Comparison of ENCODE assay signal across 8 mouse cellular contexts in the genomic region with DNA sequence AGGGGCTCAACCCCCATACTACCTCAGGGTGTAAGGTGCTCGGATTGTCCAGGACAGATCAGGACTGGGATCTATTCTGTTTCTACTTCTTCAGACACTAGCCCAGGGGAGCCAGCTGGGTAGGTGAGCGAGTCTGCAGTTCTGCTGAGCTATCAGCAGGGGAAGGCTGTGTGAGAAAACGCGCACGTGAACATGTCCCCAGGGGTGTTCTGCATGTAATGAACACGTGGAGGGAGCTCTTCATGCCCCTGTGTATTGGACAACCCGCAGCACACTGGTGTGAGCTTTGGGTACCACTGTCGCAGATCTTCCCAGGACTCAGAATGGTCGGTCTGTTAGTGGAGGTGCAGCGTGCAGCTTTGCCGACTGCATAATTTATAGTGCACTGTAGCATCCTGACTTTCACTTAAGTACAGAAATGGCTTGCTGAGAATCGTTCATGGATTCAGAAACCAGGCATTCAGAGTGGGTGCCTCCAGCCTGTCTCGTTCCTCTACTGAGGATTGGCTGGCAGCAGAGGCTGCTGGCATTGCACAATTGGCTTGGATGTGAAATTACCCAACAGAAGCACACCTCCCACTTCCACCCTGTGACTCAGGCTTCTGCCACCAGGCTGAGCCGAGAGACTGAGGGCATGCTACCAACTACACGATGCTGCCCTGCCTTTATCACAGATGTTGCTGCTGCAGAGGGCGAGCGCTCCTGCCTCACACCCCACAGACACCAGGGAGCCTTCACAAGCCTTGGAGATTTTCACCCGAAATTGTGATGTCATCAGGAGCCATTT. TPM values are rescaled to one million over a fixed set of nuclear protein-coding genes. Genes with fewer than 3 reads are reported as not detected.
A peak's percentile ranks its signal among the peaks of the same experiment; 100 is the strongest.
DNase-seq lines count a peak whose midpoint lies in the region; TF ChIP-seq lines count a peak whose summit lies in the region.
"Had no signal": no experiment of that assay in that cellular context is flagged by ENCODE, and none has a peak within 500 bp of the region (broad histone marks: within the 10 kb centered on the region; RNA-seq: fewer than 3 reads in every experiment).

No protein-coding gene starts in this region.

- no peak for TF ChIP-seq POLR2A in lung, adult 2 months (IDR thresholded peaks at IDR 0.05; ENCODE audit: borderline replicate concordance, extremely low read depth, low read depth, low read length)
- TF ChIP-seq POLR2A in thymus, adult 2 months (IDR thresholded peaks at IDR 0.05; ENCODE audit: control insufficient read depth, extremely low read depth, insufficient read depth, low read length, poor library complexity), result no peak

- TF ChIP-seq CTCF in lung, adult 2 months (IDR thresholded peaks at IDR 0.05; ENCODE audit: insufficient read depth, low read length), result peak; percentile 28; the same call in 1 of the 2 replicates
- TF ChIP-seq CTCF in thymus, adult 2 months (IDR thresholded peaks at IDR 0.05; ENCODE audit: borderline replicate concordance, control insufficient read depth, extremely low read depth, insufficient read depth, low read length, poor library complexity), result no peak

- peak; percentile 80 for DNase-seq in NIH3T3 (ENCODE audit: low read depth)
- DNase-seq in brain, adult 2 months (ENCODE audit: low read depth, low spot score), result peak; percentile 99
- DNase-seq in frontal cortex, postnatal 25 days (ENCODE audit: low spot score in 2 of 2), result peak; percentile 60 to 74
- DNase-seq in lung, adult 2 months, result no peak
- DNase-seq in skeletal muscle tissue, adult 2 months (ENCODE audit: low read depth, low spot score), result peak; percentile 12
- DNase-seq in ovary, adult 18-20 months (ENCODE audit: low spot score), result no peak
- no peak for DNase-seq in thymus, adult 2 months

- H3K4me3 ChIP-seq in lung, adult 2 months (replicated peaks; ENCODE audit: extremely low read depth, low read depth, low read length), result no peak overlapping the region
- no peak overlapping the region for H3K4me3 ChIP-seq in thymus, adult 2 months (ENCODE audit: control insufficient read depth, insufficient read depth, low read length)
- H3K4me3 ChIP-seq: limb, embryonic 13.5 days had no signal

- H3K36me3 ChIP-seq in thymus, adult 2 months (ENCODE audit: control insufficient read depth, insufficient read depth, low read length), result no peaks in the 10 kb centered on the region

- no peaks in the 10 kb centered on the region for H3K4me1 ChIP-seq in lung, adult 2 months (ENCODE audit: control insufficient read depth, insufficient read depth, low read length)
- no peaks in the 10 kb centered on the region for H3K4me1 ChIP-seq in thymus, adult 2 months (replicated peaks; ENCODE audit: control insufficient read depth, insufficient read depth, low read length)

- 72% methylated on average over 18 of the region's 18 CpGs for WGBS in lung, adult 2 months
- 83% methylated on average over 18 of the region's 18 CpGs for WGBS in thymus, adult 2 months

- no peak overlapping the region for H3K27ac ChIP-seq in thymus, adult 2 months (ENCODE audit: control insufficient read depth, insufficient read depth, low read length)
- H3K27ac ChIP-seq: limb, embryonic 13.5 days had no signal

- no peaks in the 10 kb centered on the region for H3K27me3 ChIP-seq in thymus, adult 2 months (ENCODE audit: control insufficient read depth, insufficient read depth, low read length)
- H3K27me3 ChIP-seq: limb, embryonic 13.5 days had no signal

RNA-seq across cellular contexts. Expression of gene F7, which starts 42.0 kb away (rescaled TPM):
- polyA plus RNA-seq in lung, adult 2 months (2012; rRNA removed), result 8.5 and 27.2 TPM in 2 replicates
- 0.22 and 0.52 TPM in 2 replicates for polyA plus RNA-seq in thymus, adult 2 months (2012; rRNA removed)
- polyA plus RNA-seq: limb, embryonic 13.5 days had no signal

RNA-seq across cellular contexts. Expression of gene F10, which starts 53.2 kb away (rescaled TPM):
- 6.0 and 18.5 TPM in 2 replicates for polyA plus RNA-seq in lung, adult 2 months (2012; rRNA removed)
- polyA plus RNA-seq in thymus, adult 2 months (2012; rRNA removed), result 1.3 and 1.8 TPM in 2 replicates

Comparison
In these comparisons a context has a peak if more than half of its experiments do, and no peak if none do; other contexts are left out.
1. DNase-seq: peak in NIH3T3 (single experiment), brain, adult 2 months (single experiment), frontal cortex, postnatal 25 days (2 of 2) and skeletal muscle tissue, adult 2 months (single experiment); none in lung, adult 2 months (single experiment), ovary, adult 18-20 months (single experiment) and thymus, adult 2 months (single experiment).